Mouse (Mus musculus) CD4-positive, CD25-positive, alpha-beta regulatory T cell, adult 4 months (primary cell): ENCODE results near the gene Rom1. TPM values are rescaled to one million over a fixed set of nuclear protein-coding genes. Genes with fewer than 3 reads are reported as not detected.
"Not testable (repeated sequence)": the region's sequence is repeated elsewhere in the genome, so short reads cannot be mapped to it uniquely, and the experiment has no call there.

Experiments used
- ATAC-seq: one replicate; pipeline ENCODE4 v1.8.0; 2017
- polyA plus RNA-seq, 2 experiments: library from polyadenylated mRNA; unstranded; fragments of 100-300 nt; shearing (Covaris generic); gene quantifications; one replicate each; pipeline ENCODE4 v1.2.1; 2017

Gene Rom1
- polyA plus RNA-seq, 2 experiments from 2014 or later, result 5.1 to 9.2 TPM

DNA sequence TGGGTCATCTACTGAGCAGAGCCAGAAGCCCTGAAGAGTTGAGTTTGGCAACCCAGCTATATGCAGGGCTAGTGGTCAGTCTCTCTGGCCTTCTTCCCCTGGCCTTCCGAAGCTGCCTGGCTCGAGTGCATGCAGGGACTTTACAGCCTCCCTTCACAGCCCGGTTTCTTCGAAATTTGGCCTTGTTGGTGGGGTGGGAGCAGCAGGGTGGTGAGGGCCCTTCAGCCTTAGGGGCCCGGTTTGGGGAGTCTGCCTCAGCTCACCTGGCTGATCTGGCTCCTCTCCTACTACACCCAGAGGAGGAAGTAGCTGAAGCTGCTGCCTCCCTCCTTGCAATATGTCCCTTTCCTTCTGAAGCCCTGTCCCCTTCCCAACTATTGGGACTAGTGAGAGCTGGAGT lies 32.9 kb downstream of the Rom1 start:
- not testable (repeated sequence) for ATAC-seq

- ATAC-seq, result no peak
Observed at GRCm38 (mm10) chr19:8895397-8895960, 33.7 kb downstream of the Rom1 start.

GRCm38 (mm10) chr19:8892829-8893766 lies 36.1 kb downstream of the Rom1 start, which contains the start of gene Ints5:
Gene Ints5 (plus strand): TSS chr19:8893005.
- ATAC-seq, result peak; percentile 38

- peak; percentile 95 for ATAC-seq
Observed at GRCm38 (mm10) chr19:8888511-8889385, 40.4 kb downstream of the Rom1 start, which contains the start of the genes 1810009A15Rik and Gm49416. Gene 1810009A15Rik (plus strand): TSS chr19:8888853. Gene Gm49416 (plus strand): TSS chr19:8888926.

- no peak for ATAC-seq
Observed at GRCm38 (mm10) chr19:8887585-8888463, 41.3 kb downstream of the Rom1 start.

GRCm38 (mm10) chr19:8886916-8887584 lies 42.1 kb downstream of the Rom1 start:
- no peak for ATAC-seq

DNA sequence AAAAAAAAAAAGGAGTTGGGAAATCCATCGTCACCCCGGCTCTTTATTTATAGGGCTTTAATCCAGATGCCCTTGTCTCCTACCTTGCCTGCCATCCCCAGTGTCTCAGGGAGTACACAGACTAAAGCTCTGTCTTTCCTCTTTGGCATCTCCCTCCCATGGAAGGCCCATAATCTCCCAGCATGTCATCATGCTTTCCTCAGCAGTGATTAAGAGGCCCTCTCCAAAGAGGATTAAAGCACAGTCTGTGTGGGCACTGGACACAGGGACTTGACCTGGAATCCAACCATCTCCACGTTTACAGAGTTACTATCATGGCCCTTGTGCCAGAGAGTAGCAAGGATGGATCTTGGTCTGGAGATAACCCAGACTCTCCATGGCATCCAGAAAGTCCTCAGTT lies 45.5 kb downstream of the Rom1 start, which contains the start of the genes Lbhd1 and Gm49403:
Lbhd1 (plus strand) TSS at position 117 of the 400 bp plus-strand sequence.
Gm49403 (plus strand) TSS at position 315 of the 400 bp plus-strand sequence.
- ATAC-seq, result no peak

- ATAC-seq, result peak; percentile 51
Observed at GRCm38 (mm10) chr19:8881034-8881392, 48.1 kb downstream of the Rom1 start.

- peak; percentile 99 for ATAC-seq
Observed at GRCm38 (mm10) chr19:8880311-8881033, 48.7 kb downstream of the Rom1 start, which contains the start of gene Uqcc3. Gene Uqcc3 (minus strand): TSS chr19:8880923.

Other genes with a start within 250 kb of the Rom1 start
- gene Slc3a2, start 206.0 kb downstream of the Rom1 start, polyA plus RNA-seq, result 10 to 100 TPM; 63.7 to 85.1 TPM
- 10 to 100 TPM; 72.5 to 92.2 TPM for gene Wdr74, start 193.5 kb downstream of the Rom1 start, polyA plus RNA-seq
- gene 1700092M07Rik, start 188.6 kb downstream of the Rom1 start, polyA plus RNA-seq, result under 1 TPM in 1 of 2 experiments, not detected in 1; 0.75 TPM
- gene Stx5a, start 187.9 kb downstream of the Rom1 start, polyA plus RNA-seq, result 100 to 1,000 TPM; 132 to 165 TPM
- 100 to 1,000 TPM; 163 to 188 TPM for gene Nxf1, start 172.3 kb downstream of the Rom1 start, polyA plus RNA-seq
- gene Tmem223, start 158.4 kb downstream of the Rom1 start, polyA plus RNA-seq, result 100 to 1,000 TPM; 117 to 124 TPM
- gene Tmem179b, start 154.9 kb downstream of the Rom1 start, polyA plus RNA-seq, result 100 to 1,000 TPM in 1 of 2 experiments, 10 to 100 TPM in 1; 85.6 to 101 TPM
- 1 to 10 TPM; 5.4 to 6.5 TPM for gene Taf6l, start 142.9 kb downstream of the Rom1 start, polyA plus RNA-seq
- gene Polr2g, start 130.8 kb downstream of the Rom1 start, polyA plus RNA-seq, result 100 to 1,000 TPM; 181 to 198 TPM
- gene Zbtb3, start 126.8 kb downstream of the Rom1 start, polyA plus RNA-seq, result 1 to 10 TPM; 2.1 to 4.7 TPM
- 10 to 100 TPM; 41.6 to 59.0 TPM for gene Ttc9c, start 110.0 kb downstream of the Rom1 start, polyA plus RNA-seq
- 1 to 10 TPM; 4.2 to 6.9 TPM for gene Hnrnpul2, start 109.3 kb downstream of the Rom1 start, polyA plus RNA-seq
- gene AC129217.1, start 99.6 kb downstream of the Rom1 start, polyA plus RNA-seq, result not detected
- 10 to 100 TPM; 86.8 to 98.9 TPM for gene Bscl2, start 91.9 kb downstream of the Rom1 start, polyA plus RNA-seq
- gene Gng3, start 90.2 kb downstream of the Rom1 start, polyA plus RNA-seq, result 1 to 10 TPM in 1 of 2 experiments, under 1 TPM in 1; 0.91 to 1.4 TPM
- gene Lrrn4cl, start 78.6 kb downstream of the Rom1 start, polyA plus RNA-seq, result not detected
- gene Ubxn1, start 57.9 kb downstream of the Rom1 start, polyA plus RNA-seq, result 10 to 100 TPM; 65.0 to 70.2 TPM
- gene Uqcc3, start 48.4 kb downstream of the Rom1 start, polyA plus RNA-seq, result 10 to 100 TPM; 80.7 to 88.3 TPM
- gene Lbhd1, start 45.6 kb downstream of the Rom1 start, polyA plus RNA-seq, result 10 to 100 TPM; 58.1 to 77.2 TPM
- not detected for gene Gm49403, start 45.4 kb downstream of the Rom1 start, polyA plus RNA-seq
- gene 1810009A15Rik, start 40.5 kb downstream of the Rom1 start, polyA plus RNA-seq, result 100 to 1,000 TPM; 102 to 103 TPM
- gene Gm49416, start 40.4 kb downstream of the Rom1 start, polyA plus RNA-seq, result not detected
- gene Ints5, start 36.4 kb downstream of the Rom1 start, polyA plus RNA-seq, result 10 to 100 TPM in 1 of 2 experiments, 1 to 10 TPM in 1; 8.7 to 12.2 TPM
- gene Ganab, start 31.3 kb downstream of the Rom1 start, polyA plus RNA-seq, result 10 to 100 TPM; 50.2 to 83.9 TPM
- 10 to 100 TPM; 18.4 to 19.6 TPM for gene B3gat3, start 9.0 kb downstream of the Rom1 start, polyA plus RNA-seq
- 10 to 100 TPM; 18.7 to 24.9 TPM for gene Eml3, start 196 bp upstream of the Rom1 start, polyA plus RNA-seq
- 100 to 1,000 TPM in 1 of 2 experiments, 10 to 100 TPM in 1; 81.7 to 126 TPM for gene Mta2, start 12.5 kb upstream of the Rom1 start, polyA plus RNA-seq
- 10 to 100 TPM; 30.3 to 67.9 TPM for gene Tut1, start 24.5 kb upstream of the Rom1 start, polyA plus RNA-seq
- gene Eef1g, start 37.7 kb upstream of the Rom1 start, polyA plus RNA-seq, result 100 to 1,000 TPM; 667 to 787 TPM
- gene Ahnak, start 59.9 kb upstream of the Rom1 start, polyA plus RNA-seq, result 10 to 100 TPM; 45.2 to 48.9 TPM
- gene Scgb1a1, start 158.6 kb upstream of the Rom1 start, polyA plus RNA-seq, result not detected
- gene Asrgl1, start 206.3 kb upstream of the Rom1 start, polyA plus RNA-seq, result 10 to 100 TPM; 33.5 to 34.3 TPM